Mouse (Mus musculus): ENCODE data around the gene Insyn1. TPM values are rescaled to one million over a fixed set of nuclear protein-coding genes. Genes with fewer than 3 reads are reported as not detected.
A peak's percentile ranks its signal among the peaks of the same experiment; 100 is the strongest.

Insyn1 gene
- polyA plus RNA-seq, 1 experiment from 2014 or later = 46.6 TPM

- in situ Hi-C loops (cut with MboI; ENCODE audit: low pct_unique_long_range_greater_than_20kb) = no loop called here
- ChIA-PET POLR2A (interaction anchor here (0.6 kb wide), 2 partner anchors 11 to 245 kb away, joined by 3 read pairs; no protein-coding TSS in a partner anchor), CTCF (no interaction called here)
- no peak for DNase-seq (ENCODE audit: low read depth, low spot score)
- ATAC-seq = no peak
- TF ChIP-seq CTCF (IDR thresholded peaks at IDR 0.05) = no peak
- H3K27me3 ChIP-seq = no peaks in the 10 kb centered on the region
Measured at GRCm38 (mm10) chr9:58473211-58473815, 15.1 kb upstream of the Insyn1 start.

- DNase-seq (ENCODE audit: low read depth, low spot score) = no peak
- in situ Hi-C loops (cut with MboI; ENCODE audit: low pct_unique_long_range_greater_than_20kb) = no loop called here
- ChIA-PET POLR2A (no interaction called here), CTCF (interaction anchor here (2.0 kb wide), 1 partner anchor 15 kb away, joined by 5 read pairs; no protein-coding TSS in a partner anchor)
- no peak for TF ChIP-seq CTCF (IDR thresholded peaks at IDR 0.05)
- no peak for ATAC-seq
- no peaks in the 10 kb centered on the region for H3K27me3 ChIP-seq
Measured at GRCm38 (mm10) chr9:58487076-58487475, 1.3 kb upstream of the Insyn1 start.

GRCm38 (mm10) chr9:58489133-58489864 lies 896 bp downstream of the Insyn1 start:
- no peak for DNase-seq (ENCODE audit: low read depth, low spot score)
- no peaks in the 10 kb centered on the region for H3K27me3 ChIP-seq
- no peak for TF ChIP-seq CTCF (IDR thresholded peaks at IDR 0.05)
- in situ Hi-C loops (cut with MboI; ENCODE audit: low pct_unique_long_range_greater_than_20kb) = no loop called here
- ChIA-PET CTCF (no interaction called here), POLR2A (interaction anchor here (0.6 to 1.4 kb wide), 4 partner anchors 18 to 51 kb away, joined by 3 to 4 read pairs (median 3); no protein-coding TSS in a partner anchor)
- ATAC-seq = no peak

- DNase-seq (ENCODE audit: low read depth, low spot score) = no peak
- CTCF ChIA-PET = no interaction called here
- in situ Hi-C loops (cut with MboI; ENCODE audit: low pct_unique_long_range_greater_than_20kb) = no loop called here
- ATAC-seq = no peak
- POLR2A ChIA-PET = interaction anchor here (1.0 to 1.3 kb wide), 2 partner anchors 17 to 32 kb away, joined by 3 to 4 read pairs; no protein-coding TSS in a partner anchor
- TF ChIP-seq CTCF (IDR thresholded peaks at IDR 0.05) = no peak
- no peaks in the 10 kb centered on the region for H3K27me3 ChIP-seq
Measured at GRCm38 (mm10) chr9:58489865-58490165, 1.4 kb downstream of the Insyn1 start.

GRCm38 (mm10) chr9:58490391-58490790 lies 2.0 kb downstream of the Insyn1 start:
- DNase-seq (ENCODE audit: low read depth, low spot score) (no peak), ATAC-seq (no peak)
- CTCF ChIA-PET = no interaction called here
- H3K27me3 ChIP-seq = no peaks in the 10 kb centered on the region
- in situ Hi-C loops (cut with MboI; ENCODE audit: low pct_unique_long_range_greater_than_20kb) = no loop called here
- POLR2A ChIA-PET = interaction anchor here (0.6 to 0.7 kb wide), 2 partner anchors 17 to 28 kb away, joined by 3 read pairs; no protein-coding TSS in a partner anchor
- TF ChIP-seq CTCF (IDR thresholded peaks at IDR 0.05) = no peak

GRCm38 (mm10) chr9:58495035-58495434 lies 6.6 kb downstream of the Insyn1 start:
- no peak for TF ChIP-seq CTCF (IDR thresholded peaks at IDR 0.05)
- in situ Hi-C loops (cut with MboI; ENCODE audit: low pct_unique_long_range_greater_than_20kb) = loop anchor here (5.0 kb wide), 1 partner anchor 38 kb away; no protein-coding TSS in a partner anchor
- no peak for DNase-seq (ENCODE audit: low read depth, low spot score)
- ChIA-PET CTCF (no interaction called here), POLR2A (interaction anchor here (1.0 kb wide), 1 partner anchor 18 kb away, joined by 3 read pairs; no protein-coding TSS in a partner anchor)
- H3K27me3 ChIP-seq = no peaks in the 10 kb centered on the region
- no peak for ATAC-seq

- no peaks in the 10 kb centered on the region for H3K27me3 ChIP-seq
- ATAC-seq (no peak), DNase-seq (ENCODE audit: low read depth, low spot score) (no peak)
- in situ Hi-C loops (cut with MboI; ENCODE audit: low pct_unique_long_range_greater_than_20kb) = loop anchor here (5.0 kb wide), 1 partner anchor 39 kb away; no protein-coding TSS in a partner anchor
- ChIA-PET POLR2A (interaction anchor here (0.8 to 1.0 kb wide), 2 partner anchors 9 to 11 kb away, joined by 3 read pairs; partner anchors contain the start of gene Insyn1), CTCF (interaction anchor here (0.9 kb wide), 1 partner anchor 12 kb away, joined by 3 read pairs; no protein-coding TSS in a partner anchor)
- TF ChIP-seq CTCF (IDR thresholded peaks at IDR 0.05) = no peak
Measured at GRCm38 (mm10) chr9:58496470-58497182, 8.2 kb downstream of the Insyn1 start.

- CTCF ChIA-PET = no interaction called here
- no peak for TF ChIP-seq CTCF (IDR thresholded peaks at IDR 0.05)
- H3K27me3 ChIP-seq = no peaks in the 10 kb centered on the region
- no peak for DNase-seq (ENCODE audit: low read depth, low spot score)
- no peak for ATAC-seq
- POLR2A ChIA-PET = interaction anchor here (1.0 kb wide), 1 partner anchor 9 kb away, joined by 3 read pairs; no protein-coding TSS in a partner anchor
- in situ Hi-C loops (cut with MboI; ENCODE audit: low pct_unique_long_range_greater_than_20kb) = loop anchor here (5.0 kb wide), 1 partner anchor 41 kb away; no protein-coding TSS in a partner anchor
Measured at GRCm38 (mm10) chr9:58497942-58498341, 9.5 kb downstream of the Insyn1 start.

GRCm38 (mm10) chr9:58500946-58501345 lies 12.5 kb downstream of the Insyn1 start:
- in situ Hi-C loops (cut with MboI; ENCODE audit: low pct_unique_long_range_greater_than_20kb) = no loop called here
- ATAC-seq (peak; percentile 79), DNase-seq (ENCODE audit: low read depth, low spot score) (peak; percentile 93)
- no peaks in the 10 kb centered on the region for H3K27me3 ChIP-seq
- ChIA-PET POLR2A (interaction anchor here (1.5 kb wide), 1 partner anchor 35 kb away, joined by 4 read pairs; no protein-coding TSS in a partner anchor), CTCF (interaction anchor here (1.1 kb wide), 1 partner anchor 220 kb away, joined by 4 read pairs; no protein-coding TSS in a partner anchor)
- TF ChIP-seq CTCF (IDR thresholded peaks at IDR 0.05) = no peak
